Mouse (Mus musculus) cerebellum, adult 11-12 months (tissue): ENCODE measurements around the gene Zfp423.
A peak's percentile ranks its signal among the peaks of the same experiment; 100 is the strongest.

ENCODE experiments used
- DNase-seq: peaks from one replicate; pipeline ENCODE4 v3.0.0; 2022

The Zfp423 gene

GRCm38 (mm10) chr8:87944225-87944934, 15.0 kb downstream of the Zfp423 start:
- DNase-seq, result peak; percentile 41

- DNase-seq, result peak; percentile 57
These were observed 15.7 kb downstream of the Zfp423 start for GRCm38 (mm10) chr8:87943651-87944091.

- peak; percentile 60 for DNase-seq
These were observed 18.7 kb downstream of the Zfp423 start for GRCm38 (mm10) chr8:87940646-87941045.

- no peak for DNase-seq
These were observed 20.0 kb downstream of the Zfp423 start for GRCm38 (mm10) chr8:87939308-87939936.

- peak; percentile 75 for DNase-seq
These were observed 20.8 kb downstream of the Zfp423 start for GRCm38 (mm10) chr8:87938351-87939232.

- DNase-seq, result no peak
These were observed 22.2 kb downstream of the Zfp423 start for GRCm38 (mm10) chr8:87937211-87937610.

GRCm38 (mm10) chr8:87935088-87935680, 24.2 kb downstream of the Zfp423 start:
- DNase-seq, result no peak

- no peak for DNase-seq
These were observed 25.2 kb downstream of the Zfp423 start for GRCm38 (mm10) chr8:87934175-87934574.

- DNase-seq, result no peak
These were observed 25.6 kb downstream of the Zfp423 start for GRCm38 (mm10) chr8:87933752-87934151.

GRCm38 (mm10) chr8:87928857-87929256, 30.5 kb downstream of the Zfp423 start:
- no peak for DNase-seq

- no peak for DNase-seq
These were observed 32.2 kb downstream of the Zfp423 start for GRCm38 (mm10) chr8:87927034-87927830.

- DNase-seq, result peak; percentile 34
These were observed 33.1 kb downstream of the Zfp423 start for GRCm38 (mm10) chr8:87926098-87926890.

- DNase-seq, result no peak
These were observed 36.5 kb downstream of the Zfp423 start for GRCm38 (mm10) chr8:87922936-87923335.

GRCm38 (mm10) chr8:87922446-87922845, 36.9 kb downstream of the Zfp423 start:
- DNase-seq, result no peak

- DNase-seq, result no peak
These were observed 41.4 kb downstream of the Zfp423 start for GRCm38 (mm10) chr8:87918004-87918403.

- DNase-seq, result no peak
These were observed 43.6 kb downstream of the Zfp423 start for GRCm38 (mm10) chr8:87915763-87916162.

- no peak for DNase-seq
These were observed 45.0 kb downstream of the Zfp423 start for GRCm38 (mm10) chr8:87914247-87914967.

- DNase-seq, result no peak
These were observed 50.5 kb downstream of the Zfp423 start for GRCm38 (mm10) chr8:87908940-87909339.

GRCm38 (mm10) chr8:87905404-87905803, 54.0 kb downstream of the Zfp423 start:
- no peak for DNase-seq

GRCm38 (mm10) chr8:87904108-87904507, 55.3 kb downstream of the Zfp423 start:
- DNase-seq, result no peak
